Mouse (Mus musculus): ENCODE data around the gene Notch2. TPM values are rescaled to one million over a fixed set of nuclear protein-coding genes. Genes with fewer than 3 reads are reported as not detected.
"Not testable (repeated sequence)": the region's sequence is repeated elsewhere in the genome, so short reads cannot be mapped to it uniquely, and the experiment has no call there.

Gene Notch2
- polyA plus RNA-seq, 1 experiment from 2014 or later, result 6.2 TPM

- Histone ChIP-seq H3K27ac (ENCODE audit: low read depth) (no peak overlapping the region), H3K4me1 (ENCODE audit: insufficient read depth) (peaks cover 10% of the 10 kb centered on the region; the same call in 1 of the 2 replicates), H3K36me3 (replicated peaks; ENCODE audit: insufficient read depth, low read length) (peaks cover 57% of the 10 kb centered on the region), H3K27me3 (ENCODE audit: insufficient read depth, low read length) (no peaks in the 10 kb centered on the region), H3K9me3 (ENCODE audit: low read length) (no peaks in the 10 kb centered on the region), H3K4me2 (ENCODE audit: low read depth, low read length) (no peak overlapping the region), H3K4me3 (ENCODE audit: low read depth, low read length) (no peak overlapping the region), H3K9ac (replicated peaks) (no peak overlapping the region)
- ATAC-seq, result no peak
- no peak for DNase-seq
- WGBS (ENCODE audit: insufficient replicate concordance), result 88% methylated on average over 3 of the region's 3 CpGs
- no peak for TF ChIP-seq EP300 (IDR thresholded peaks at IDR 0.05; ENCODE audit: low read depth)
- TF ChIP-seq CTCF (IDR thresholded peaks at IDR 0.05; ENCODE audit: low read depth), result no peak
Observed at GRCm38 (mm10) chr3:98118252-98118651, 104.9 kb downstream of the Notch2 start.

DNA sequence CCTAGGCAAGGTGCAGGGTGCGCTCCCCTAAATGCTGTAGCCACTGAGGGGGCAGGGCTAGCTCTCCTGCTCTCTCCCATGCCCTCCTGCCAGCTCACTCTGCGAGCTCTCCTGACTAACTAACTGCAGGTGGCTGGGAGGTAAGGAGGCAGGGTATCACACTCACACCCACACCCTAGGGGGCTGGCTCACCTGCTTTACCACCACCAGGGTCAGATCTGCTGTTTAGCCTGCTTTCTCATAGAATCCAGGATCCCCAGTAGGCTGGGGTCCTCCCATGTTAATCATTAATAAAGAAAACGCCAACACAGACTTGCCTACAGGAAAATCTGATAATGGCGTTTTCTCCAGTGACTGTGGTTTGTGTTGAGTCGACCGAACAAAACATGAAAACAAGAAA, 106.0 kb downstream of the Notch2 start:
- ATAC-seq (0 out of 2 replicates have a peak, but pooled peaks have one; percentile 21), DNase-seq (no peak)
- Histone ChIP-seq H3K4me1 (ENCODE audit: insufficient read depth) (peaks cover 10% of the 10 kb centered on the region; the same call in 1 of the 2 replicates), H3K27me3 (ENCODE audit: insufficient read depth, low read length) (no peaks in the 10 kb centered on the region), H3K27ac (ENCODE audit: low read depth) (no peak overlapping the region), H3K9me3 (ENCODE audit: low read length) (no peaks in the 10 kb centered on the region), H3K36me3 (replicated peaks; ENCODE audit: insufficient read depth, low read length) (peaks cover 60% of the 10 kb centered on the region), H3K4me2 (ENCODE audit: low read depth, low read length) (no peak overlapping the region), H3K4me3 (ENCODE audit: low read depth, low read length) (no peak overlapping the region), H3K9ac (replicated peaks) (no peak overlapping the region)
- no peak for TF ChIP-seq CTCF (IDR thresholded peaks at IDR 0.05; ENCODE audit: low read depth)
- TF ChIP-seq EP300 (IDR thresholded peaks at IDR 0.05; ENCODE audit: low read depth), result no peak
- 60% methylated on average over 6 of the region's 6 CpGs for WGBS (ENCODE audit: insufficient replicate concordance)

GRCm38 (mm10) chr3:98120884-98121283, 107.6 kb downstream of the Notch2 start:
- Histone ChIP-seq H3K27ac (ENCODE audit: low read depth) (no peak overlapping the region), H3K9ac (replicated peaks) (no peak overlapping the region), H3K9me3 (ENCODE audit: low read length) (no peaks in the 10 kb centered on the region), H3K4me1 (ENCODE audit: insufficient read depth) (peaks cover 10% of the 10 kb centered on the region; the same call in 1 of the 2 replicates), H3K36me3 (replicated peaks; ENCODE audit: insufficient read depth, low read length) (peaks cover 59% of the 10 kb centered on the region), H3K4me3 (ENCODE audit: low read depth, low read length) (no peak overlapping the region), H3K4me2 (ENCODE audit: low read depth, low read length) (no peak overlapping the region), H3K27me3 (ENCODE audit: insufficient read depth, low read length) (no peaks in the 10 kb centered on the region)
- 73% methylated on average over 6 of the region's 6 CpGs for WGBS (ENCODE audit: insufficient replicate concordance)
- DNase-seq (no peak), ATAC-seq (no peak)
- no peak for TF ChIP-seq CTCF (IDR thresholded peaks at IDR 0.05; ENCODE audit: low read depth)
- no peak for TF ChIP-seq EP300 (IDR thresholded peaks at IDR 0.05; ENCODE audit: low read depth)

GRCm38 (mm10) chr3:98127775-98128174, 114.4 kb downstream of the Notch2 start:
- Histone ChIP-seq H3K36me3 (replicated peaks; ENCODE audit: insufficient read depth, low read length) (peaks cover 64% of the 10 kb centered on the region), H3K27ac (ENCODE audit: low read depth) (no peak overlapping the region)
- 87% methylated on average over 2 of the region's 2 CpGs for WGBS (ENCODE audit: insufficient replicate concordance)

DNA sequence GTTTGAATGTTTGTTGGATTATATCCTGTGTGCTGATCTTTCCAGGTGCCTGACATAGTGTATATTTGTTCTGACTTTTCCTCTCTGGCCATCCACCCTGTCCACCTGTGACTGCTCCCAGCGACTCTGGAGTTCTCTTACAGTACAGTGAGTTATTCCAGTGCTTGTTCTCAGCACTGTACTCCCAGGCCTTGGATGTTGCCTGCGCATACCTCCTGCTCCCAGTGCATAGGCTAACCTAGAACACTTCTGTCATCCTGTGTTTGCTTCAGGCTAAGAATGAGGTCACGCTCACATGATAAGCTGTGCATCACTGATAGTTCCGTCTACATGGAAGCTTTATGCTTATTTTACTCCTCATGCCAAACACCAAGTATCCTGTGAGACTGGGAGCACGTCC, 115.4 kb downstream of the Notch2 start:
- whole genome bisulfite sequencing (ENCODE audit: insufficient replicate concordance), result 67% methylated on average over 5 of the region's 5 CpGs
- no peak overlapping the region for H3K4me2 ChIP-seq (ENCODE audit: low read depth, low read length)
- H3K27ac ChIP-seq (ENCODE audit: low read depth), result no peak overlapping the region
- H3K27me3 ChIP-seq (ENCODE audit: insufficient read depth, low read length), result no peaks in the 10 kb centered on the region
- no peaks in the 10 kb centered on the region for H3K4me1 ChIP-seq (ENCODE audit: insufficient read depth)
- H3K36me3 ChIP-seq (replicated peaks; ENCODE audit: insufficient read depth, low read length), result peaks cover 57% of the 10 kb centered on the region
- ATAC-seq, result no peak
- no peak overlapping the region for H3K9ac ChIP-seq (replicated peaks)
- H3K9me3 ChIP-seq (ENCODE audit: low read length), result no peaks in the 10 kb centered on the region
- H3K4me3 ChIP-seq (ENCODE audit: low read depth, low read length), result no peak overlapping the region
- TF ChIP-seq CTCF (IDR thresholded peaks at IDR 0.05; ENCODE audit: low read depth) (no peak), EP300 (IDR thresholded peaks at IDR 0.05; ENCODE audit: low read depth) (no peak)
- no peak for DNase-seq

More at GRCm38 (mm10) chr3:98127775-98128174, 114.4 kb downstream of the Notch2 start:
- no peak overlapping the region for H3K4me3 ChIP-seq (ENCODE audit: low read depth, low read length)
- H3K9me3 ChIP-seq (ENCODE audit: low read length), result no peaks in the 10 kb centered on the region
- H3K4me2 ChIP-seq (ENCODE audit: low read depth, low read length), result no peak overlapping the region
- H3K9ac ChIP-seq (replicated peaks), result no peak overlapping the region
- ATAC-seq (no peak), DNase-seq (no peak)
- TF ChIP-seq EP300 (IDR thresholded peaks at IDR 0.05; ENCODE audit: low read depth) (no peak), CTCF (IDR thresholded peaks at IDR 0.05; ENCODE audit: low read depth) (no peak)
- H3K27me3 ChIP-seq (ENCODE audit: insufficient read depth, low read length), result no peaks in the 10 kb centered on the region
- no peaks in the 10 kb centered on the region for H3K4me1 ChIP-seq (ENCODE audit: insufficient read depth)

- H3K27ac ChIP-seq (ENCODE audit: low read depth); H3K4me2 ChIP-seq (ENCODE audit: low read depth, low read length); H3K9me3 ChIP-seq (ENCODE audit: low read length); H3K9ac ChIP-seq (replicated peaks); ATAC-seq; DNase-seq; H3K4me1 ChIP-seq (ENCODE audit: insufficient read depth); H3K4me3 ChIP-seq (ENCODE audit: low read depth, low read length); H3K27me3 ChIP-seq (ENCODE audit: insufficient read depth, low read length): not testable (repeated sequence)
- TF ChIP-seq CTCF (IDR thresholded peaks at IDR 0.05; ENCODE audit: low read depth), result peak; percentile 24; the same call in 1 of the 2 replicates
- 91% methylated on average over 4 of the region's 4 CpGs for WGBS (ENCODE audit: insufficient replicate concordance)
- H3K36me3 ChIP-seq (replicated peaks; ENCODE audit: insufficient read depth, low read length), result peaks cover 65% of the 10 kb centered on the region
Observed at GRCm38 (mm10) chr3:98132140-98132539, 118.8 kb downstream of the Notch2 start.

DNA sequence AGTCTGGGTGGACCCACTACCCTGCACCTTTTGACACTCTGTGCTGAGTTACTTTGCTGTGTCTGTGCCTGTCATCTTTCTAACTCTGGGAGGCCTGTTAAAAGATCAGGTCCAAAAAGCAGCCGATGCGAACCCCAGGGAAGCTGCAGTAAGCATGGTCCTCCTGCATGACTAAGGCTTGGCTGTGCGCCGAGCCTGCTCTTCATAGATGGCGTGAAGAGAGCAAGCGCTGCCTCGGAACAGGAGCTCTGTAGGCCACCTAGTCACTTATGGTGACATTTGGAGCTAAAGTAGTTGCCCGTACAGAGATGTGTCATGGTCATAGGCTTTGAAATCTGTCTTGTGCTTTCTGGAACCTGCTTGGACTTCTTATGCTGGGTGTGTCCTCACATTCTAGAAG, 119.3 kb downstream of the Notch2 start:
- ATAC-seq, result no peak

More for the DNA sequence above, 119.3 kb downstream of the Notch2 start:
- H3K4me1 ChIP-seq (ENCODE audit: insufficient read depth), result no peaks in the 10 kb centered on the region
- H3K36me3 ChIP-seq (replicated peaks; ENCODE audit: insufficient read depth, low read length), result peaks cover 67% of the 10 kb centered on the region
- WGBS (ENCODE audit: insufficient replicate concordance), result 89% methylated on average over 8 of the region's 8 CpGs
- no peak for DNase-seq
- H3K27ac ChIP-seq (ENCODE audit: low read depth), result no peak overlapping the region
- no peak overlapping the region for H3K9ac ChIP-seq (replicated peaks)
- H3K4me2 ChIP-seq (ENCODE audit: low read depth, low read length), result no peak overlapping the region
- no peaks in the 10 kb centered on the region for H3K9me3 ChIP-seq (ENCODE audit: low read length)
- TF ChIP-seq CTCF (IDR thresholded peaks at IDR 0.05; ENCODE audit: low read depth) (no peak), EP300 (IDR thresholded peaks at IDR 0.05; ENCODE audit: low read depth) (no peak)
- no peak overlapping the region for H3K4me3 ChIP-seq (ENCODE audit: low read depth, low read length)
- H3K27me3 ChIP-seq (ENCODE audit: insufficient read depth, low read length), result no peaks in the 10 kb centered on the region
